Mouse (Mus musculus) CH12.LX (cell line): Measurements from ENCODE around the gene Fam92b.

ENCODE experiments used
- CTCF ChIP-seq, 2 experiments: IDR thresholded peaks in 1 of 2; conservative IDR thresholded peaks in 1 of 2; 2 replicates each; pipeline ENCODE4 v1.5.1; 2011 to 2012; ENCODE audit warnings: low read depth in 2 of 2, low read length in 2 of 2, improper control_type of control experiment in 1 of 2, inconsistent platforms in 1 of 2, mild to moderate bottlenecking in 1 of 2, moderate library complexity in 1 of 2
- EP300 ChIP-seq: IDR thresholded peaks from 2 replicates; pipeline ENCODE4 v1.6.1; 2011; ENCODE audit warnings: low read length, improper control_type of control experiment
- MXI1 ChIP-seq: IDR thresholded peaks from 2 replicates; pipeline ENCODE4 v1.6.1; 2011; ENCODE audit warnings: mild to moderate bottlenecking, low read depth, low read length, improper control_type of control experiment
- NELFE ChIP-seq: IDR thresholded peaks from 2 replicates; pipeline ENCODE4 v1.6.1; 2011; ENCODE audit warnings: low read depth, low read length, improper control_type of control experiment
- POLR2A ChIP-seq: IDR thresholded peaks from 2 replicates; pipeline ENCODE4 v1.6.1; 2011; ENCODE audit warnings: low read depth, mild to moderate bottlenecking, improper control_type of control experiment, low read length
- UBTF ChIP-seq: IDR thresholded peaks from 2 replicates; pipeline ENCODE4 v1.6.1; 2012; ENCODE audit warnings: low read depth, mild to moderate bottlenecking, inconsistent platforms, low read length, improper control_type of control experiment, moderate library complexity
- USF2 ChIP-seq: conservative IDR thresholded peaks from 2 replicates; pipeline ENCODE4 v1.6.1; 2011; ENCODE audit warnings: low read depth, low read length, improper control_type of control experiment
- ZC3H11A ChIP-seq: IDR thresholded peaks from 2 replicates; pipeline ENCODE4 v1.6.1; 2012; ENCODE audit warnings: low read depth, mild to moderate bottlenecking, inconsistent platforms, low read length, improper control_type of control experiment
- ZNF384 ChIP-seq: IDR thresholded peaks from 2 replicates; pipeline ENCODE4 v1.6.1; 2012; ENCODE audit warnings: low read depth, low read length, improper control_type of control experiment, inconsistent platforms

DNA sequence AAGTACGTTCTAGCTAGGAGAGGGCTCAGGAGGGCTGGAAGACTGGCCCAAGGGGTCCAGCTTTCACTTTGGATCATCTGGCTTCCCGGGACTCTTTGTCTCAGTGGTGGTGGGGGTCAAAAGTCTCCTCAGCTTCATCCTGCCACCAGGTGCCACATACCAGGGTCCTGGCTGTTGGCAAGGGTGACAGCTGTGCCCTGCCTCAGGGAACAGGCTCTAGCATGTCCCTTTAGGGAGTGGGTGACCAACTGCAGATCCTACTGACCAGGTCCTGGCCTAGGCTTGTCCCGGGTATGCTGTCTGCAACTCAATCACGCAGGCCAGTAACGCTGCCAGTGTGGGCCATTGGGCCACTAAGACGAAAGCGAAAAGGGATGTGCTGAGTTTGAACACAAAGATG lies 35.3 kb upstream of the Fam92b start:
- no peak for TF ChIP-seq POLR2A
- no peak for TF ChIP-seq EP300
- no peak for TF ChIP-seq NELFE
- TF ChIP-seq ZNF384, result no peak
- TF ChIP-seq MXI1, result no peak
- TF ChIP-seq USF2, result no peak
- TF ChIP-seq ZC3H11A, result no peak
- no peak for TF ChIP-seq CTCF (conservative IDR thresholded peaks at IDR 0.05 in 1 of 2, IDR thresholded peaks at IDR 0.05 in 1 of 2; ENCODE audit: low read depth in 2 of 2, low read length in 2 of 2)
- TF ChIP-seq UBTF, result no peak
